Mouse (Mus musculus) embryonic stem cell, embryonic (primary cell): ENCODE data around the gene Smim24.

ENCODE experiments used
- CTCF ChIA-PET, 4 experiments: fragments of 300-600 bp in 2 of 4; fragments of 350-600 bp in 2 of 4; sonication (Branson Sonifier 250); formaldehyde crosslinking; loops; one replicate each; lab custom pipeline; 2022; ENCODE audit warnings: inconsistent platforms in 2 of 4; lab: Charles Lee
- POLR2A ChIA-PET, 4 experiments: fragments of 300-600 bp in 2 of 4; fragments of 350-600 bp in 2 of 4; sonication (Branson Sonifier 250); formaldehyde crosslinking; loops; one replicate each; lab custom pipeline; 2022; ENCODE audit warnings: antibody characterized with exemption in 4 of 4, inconsistent platforms in 1 of 4; lab: Charles Lee

The Smim24 gene

DNA sequence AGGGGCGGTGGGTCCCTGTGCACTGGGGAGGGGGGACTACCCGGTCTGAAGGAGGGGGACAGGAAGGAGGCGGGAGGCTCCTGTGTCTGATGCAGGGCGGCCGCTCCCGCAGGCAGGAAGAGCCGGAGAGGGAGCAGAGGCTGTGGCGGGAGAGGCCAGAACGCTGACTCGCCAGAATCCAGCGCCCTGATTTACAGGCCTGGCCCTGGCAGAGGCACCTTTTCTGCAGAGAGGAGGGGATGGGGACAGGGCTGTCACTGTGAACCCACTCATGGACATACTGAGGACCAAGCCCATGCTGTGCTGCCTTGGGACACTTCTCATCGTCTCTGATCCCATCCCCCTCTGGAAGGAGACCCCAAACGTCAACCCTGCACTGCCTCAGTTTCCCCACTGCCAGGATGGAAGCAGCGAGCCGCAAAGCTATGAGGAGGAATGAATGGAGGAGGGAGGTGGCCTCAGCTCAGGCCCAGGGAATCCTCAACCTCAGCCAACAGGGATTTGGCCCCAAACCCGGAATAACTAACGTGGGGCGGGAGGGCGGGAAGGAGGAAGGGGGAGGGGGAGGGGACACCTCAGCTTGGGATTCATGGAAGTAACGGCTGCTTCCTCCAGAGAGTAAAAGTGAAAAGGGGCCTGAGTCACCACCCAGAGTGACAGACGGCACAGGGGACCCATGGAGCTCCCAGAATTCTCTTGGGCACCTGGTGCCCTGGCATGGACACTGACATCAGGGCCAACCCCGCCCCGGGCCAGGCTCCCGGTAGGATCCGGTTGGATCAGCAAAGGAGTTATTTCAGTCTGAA, 31.6 kb downstream of the Smim24 start:
- ChIA-PET CTCF (interaction anchor here in 3 of 4 experiments (0.8 to 3.6 kb wide), 8 partner anchors 10 to 136 kb away, joined by 3 to 17 read pairs (median 6); partner anchors contain the start of gene Cactin (in 1 of the 3)), POLR2A (interaction anchor here in 3 of 4 experiments (0.6 to 2.8 kb wide), 23 partner anchors 11 to 180 kb away, joined by 3 to 11 read pairs (median 3); partner anchors contain the start of genes 4930404N11Rik (in 1 of the 3), Dohh (in 1 of the 3), Gm48551 (in 1 of the 3) and Ncln (in 1 of the 3))

DNA sequence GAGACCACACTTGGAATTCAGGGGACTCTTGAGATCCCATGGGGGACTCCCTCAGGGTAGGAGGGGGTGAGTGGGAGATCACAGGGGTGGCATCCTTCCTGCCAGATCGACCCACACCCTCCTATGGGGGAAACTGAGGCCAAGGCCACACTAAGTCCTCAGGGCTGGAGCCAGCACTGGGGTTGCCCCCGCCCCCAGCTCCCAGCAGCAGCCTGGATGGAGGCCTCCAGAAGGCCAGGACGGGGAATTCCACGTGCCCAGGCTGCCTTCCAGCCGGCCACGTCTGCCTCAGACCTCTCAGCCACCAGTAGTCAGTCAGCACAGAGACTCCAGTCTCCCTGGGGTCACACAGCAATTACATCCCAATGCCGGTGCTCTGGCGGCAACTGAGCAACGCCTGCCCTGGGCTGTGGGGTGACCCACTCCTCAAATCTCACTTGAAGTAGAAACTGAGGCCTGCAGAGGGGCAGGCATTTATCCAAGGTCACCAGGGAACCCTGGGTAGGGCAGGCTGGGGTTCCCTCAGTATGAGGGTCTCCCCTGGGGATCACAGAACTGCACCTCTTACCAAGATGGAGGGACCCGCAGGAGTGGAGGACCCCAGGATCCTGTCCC, 32.5 kb downstream of the Smim24 start:
- POLR2A ChIA-PET: interaction anchor here in 2 of 4 experiments (0.9 to 5.2 kb wide), 9 partner anchors 7 to 128 kb away, joined by 3 to 43 read pairs (median 3); partner anchors contain the start of genes Dohh (in 1 of the 2), Gm48551 (in 1 of the 2) and Ncln (in 1 of the 2)

DNA sequence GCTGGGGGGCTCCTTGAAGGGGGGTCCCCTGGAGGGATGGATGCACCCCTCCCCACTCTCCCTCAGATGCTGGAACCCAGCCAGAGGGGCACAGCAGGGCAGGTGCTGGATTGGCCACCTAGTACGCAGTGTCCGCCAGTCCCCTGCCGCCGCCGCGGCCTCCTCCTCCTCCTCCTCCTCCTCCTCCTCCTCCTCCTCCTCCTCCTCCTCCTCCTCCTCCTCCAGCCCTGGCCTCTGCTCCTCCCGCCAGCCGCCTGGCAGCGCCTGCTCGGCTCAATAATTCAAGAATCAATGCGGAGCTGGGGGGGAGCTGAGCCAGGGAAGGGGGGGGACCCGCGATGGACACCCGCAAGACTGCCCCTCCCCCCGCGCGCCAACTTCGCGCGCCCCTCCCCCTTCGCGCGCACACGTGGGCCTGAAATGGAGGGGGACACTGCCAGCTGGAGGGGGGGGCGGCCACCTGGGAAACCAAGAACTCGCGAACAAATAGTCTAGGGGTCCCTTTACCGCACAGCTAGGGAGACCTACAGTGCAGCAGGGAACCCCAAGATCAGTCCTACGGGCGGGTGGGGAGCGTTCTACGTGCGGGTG, 33.3 kb downstream of the Smim24 start:
- ChIA-PET CTCF (interaction anchor here (0.5 to 1.5 kb wide), 5 partner anchors 13 to 347 kb away, joined by 3 to 4 read pairs (median 3); no protein-coding TSS in a partner anchor), POLR2A (interaction anchor here in 3 of 4 experiments (0.6 to 5.2 kb wide), 10 partner anchors 8 to 349 kb away, joined by 3 to 43 read pairs (median 5); partner anchors contain the start of genes Gm48551 (in 1 of the 3) and Smim24 (in 1 of the 3))

More for the DNA sequence above, 32.5 kb downstream of the Smim24 start:
- CTCF ChIA-PET: interaction anchor here in 3 of 4 experiments (0.6 to 3.6 kb wide), 6 partner anchors 9 to 174 kb away, joined by 3 to 17 read pairs (median 6); no protein-coding TSS in a partner anchor

DNA sequence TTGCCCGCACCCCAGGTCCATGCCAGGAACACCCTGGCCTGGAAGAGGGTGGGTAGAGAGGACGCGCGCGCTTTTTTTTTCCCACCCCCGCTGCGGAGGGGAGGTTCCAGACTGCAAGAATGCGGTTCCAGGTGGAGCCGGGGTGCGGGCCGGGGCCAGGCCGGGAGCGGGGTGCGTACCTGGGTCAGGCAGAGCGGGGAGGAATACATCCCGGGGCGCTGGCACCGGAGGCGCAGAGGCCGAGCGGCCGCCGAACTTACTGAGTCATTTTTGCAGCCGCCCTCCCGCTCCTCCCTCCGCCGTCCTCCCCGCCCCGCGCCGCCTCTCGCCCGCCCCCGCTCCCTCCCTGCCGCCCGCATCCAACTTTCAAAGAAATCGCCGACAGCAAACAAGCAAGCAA, 34.0 kb downstream of the Smim24 start:
- ChIA-PET POLR2A (interaction anchor here in 3 of 4 experiments (0.7 to 5.2 kb wide), 8 partner anchors 8 to 144 kb away, joined by 3 to 43 read pairs (median 5); no protein-coding TSS in a partner anchor), CTCF (interaction anchor here (0.6 to 1.5 kb wide), 6 partner anchors 21 to 236 kb away, joined by 3 to 7 read pairs (median 4); no protein-coding TSS in a partner anchor)

DNA sequence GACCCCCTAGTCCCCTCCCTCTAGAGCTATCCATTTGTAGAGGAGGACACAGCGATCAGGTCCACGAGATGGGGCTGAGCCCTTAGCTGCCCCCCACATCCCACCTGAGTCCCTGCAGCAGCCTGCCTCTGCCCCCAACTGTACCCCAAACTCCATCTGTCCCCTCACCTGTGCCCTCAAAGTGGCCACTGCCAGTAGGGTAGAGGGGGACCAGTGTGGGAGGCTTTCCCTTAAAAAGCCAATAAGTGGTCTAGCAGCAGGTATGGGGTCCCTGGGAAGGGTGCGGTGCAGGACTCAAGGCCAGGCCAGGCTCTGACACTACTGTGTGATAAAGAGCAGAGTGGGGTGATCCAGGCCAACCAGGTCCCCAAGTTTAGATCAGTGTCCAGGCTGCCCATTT, 34.5 kb downstream of the Smim24 start:
- POLR2A ChIA-PET: interaction anchor here in 3 of 4 experiments (0.7 to 5.2 kb wide), 7 partner anchors 8 to 144 kb away, joined by 3 to 43 read pairs (median 5); no protein-coding TSS in a partner anchor
- CTCF ChIA-PET: interaction anchor here in 3 of 4 experiments (0.7 to 1.5 kb wide), 5 partner anchors 21 to 236 kb away, joined by 3 to 7 read pairs (median 4); no protein-coding TSS in a partner anchor

DNA sequence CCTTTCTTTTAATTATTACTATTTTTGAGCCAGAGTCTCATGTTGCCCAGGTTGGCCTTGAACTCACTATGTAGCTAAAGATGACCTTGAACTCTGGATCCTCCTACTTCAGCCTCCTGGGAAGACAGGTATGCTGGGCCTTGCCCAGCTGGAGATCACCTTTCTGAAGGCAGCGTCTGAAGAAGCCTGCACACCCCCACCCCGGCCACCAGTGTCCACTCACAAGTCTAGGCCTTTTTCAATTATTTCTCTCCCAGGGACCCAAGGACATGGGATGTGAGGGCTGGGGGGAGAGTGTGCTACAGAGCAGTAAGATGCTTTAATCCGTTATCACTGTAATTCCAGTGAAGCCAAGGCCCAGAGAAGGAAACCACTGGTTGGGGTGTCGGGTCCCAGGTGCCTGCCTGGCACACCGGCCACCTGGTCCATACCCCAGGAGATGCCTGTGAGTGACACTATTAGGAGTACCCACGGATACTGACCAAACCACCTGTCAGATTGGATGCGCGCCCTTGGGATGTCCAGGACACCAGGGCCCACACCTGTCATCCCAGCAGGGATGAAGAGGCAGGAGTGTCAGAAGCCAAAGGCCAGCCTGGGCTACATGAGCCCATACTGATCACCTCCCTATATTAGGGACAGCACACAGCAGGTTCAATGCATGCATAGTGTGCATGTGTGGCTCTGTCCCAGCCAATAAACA, 35.1 kb downstream of the Smim24 start:
- ChIA-PET CTCF (interaction anchor here in 2 of 4 experiments (0.7 to 1.5 kb wide), 4 partner anchors 22 to 122 kb away, joined by 3 to 7 read pairs (median 3); no protein-coding TSS in a partner anchor), POLR2A (interaction anchor here in 3 of 4 experiments (0.5 to 6.8 kb wide), 6 partner anchors 9 to 30 kb away, joined by 4 to 75 read pairs (median 7); no protein-coding TSS in a partner anchor)

DNA sequence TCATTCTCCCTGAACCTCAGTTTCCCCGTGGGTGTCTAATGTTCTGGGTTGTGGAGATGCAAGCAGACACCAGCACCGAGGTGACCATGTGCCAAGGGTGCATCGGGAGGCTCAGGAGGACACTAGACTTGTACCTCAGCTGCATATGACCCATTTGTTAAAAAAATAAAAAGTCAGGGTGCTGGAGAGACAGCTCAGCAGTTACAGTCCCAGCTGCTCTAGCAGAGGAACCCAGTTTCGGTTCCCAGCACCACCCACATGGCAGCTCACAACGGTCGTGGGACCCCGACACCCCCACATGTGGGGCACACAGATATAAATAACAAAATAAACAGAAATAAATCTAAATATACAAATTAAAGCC, 35.6 kb downstream of the Smim24 start:
- CTCF ChIA-PET: interaction anchor here in 1 of 4 experiments (0.9 kb wide), 1 partner anchor 10 kb away, joined by 3 read pairs; no protein-coding TSS in a partner anchor
- POLR2A ChIA-PET: interaction anchor here in 3 of 4 experiments (1.0 to 6.8 kb wide), 5 partner anchors 10 to 108 kb away, joined by 3 to 75 read pairs (median 18); partner anchors contain the start of genes Cactin (in 1 of the 3) and Fzr1 (in 1 of the 3)

DNA sequence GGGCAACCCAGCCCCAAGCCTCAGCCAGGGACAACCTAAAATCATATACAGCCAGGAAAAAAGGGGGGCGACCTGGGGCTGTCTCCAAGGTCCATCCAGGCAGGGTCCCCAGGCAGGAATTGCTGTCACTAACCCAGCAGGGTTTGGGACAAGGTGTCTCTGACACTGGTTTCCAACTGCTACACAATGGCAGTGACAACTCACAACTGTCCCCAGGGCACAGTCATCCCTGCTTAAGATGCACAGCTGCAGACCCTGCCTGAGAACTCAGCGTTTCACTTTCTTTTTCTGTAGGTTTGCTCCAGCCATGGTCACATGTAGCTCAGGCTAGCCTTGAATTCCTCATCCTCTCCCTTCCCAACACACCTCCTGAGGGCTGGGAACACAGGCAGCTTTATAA, 36.2 kb downstream of the Smim24 start:
- CTCF ChIA-PET: interaction anchor here (0.6 to 2.1 kb wide), 28 partner anchors 10 to 198 kb away, joined by 3 to 19 read pairs (median 4); partner anchors contain the start of genes Pip5k1c (in 2 of the 4), Atcay (in 1 of the 4), Celf5 (in 1 of the 4) and Dohh (in 1 of the 4)
- POLR2A ChIA-PET: interaction anchor here in 3 of 4 experiments (0.6 to 6.8 kb wide), 56 partner anchors 10 to 589 kb away, joined by 3 to 75 read pairs (median 4); partner anchors contain the start of genes Cactin (in 3 of the 3), Fzr1 (in 3 of the 3), Dohh (in 2 of the 3) and Gadd45b (in 2 of the 3)

DNA sequence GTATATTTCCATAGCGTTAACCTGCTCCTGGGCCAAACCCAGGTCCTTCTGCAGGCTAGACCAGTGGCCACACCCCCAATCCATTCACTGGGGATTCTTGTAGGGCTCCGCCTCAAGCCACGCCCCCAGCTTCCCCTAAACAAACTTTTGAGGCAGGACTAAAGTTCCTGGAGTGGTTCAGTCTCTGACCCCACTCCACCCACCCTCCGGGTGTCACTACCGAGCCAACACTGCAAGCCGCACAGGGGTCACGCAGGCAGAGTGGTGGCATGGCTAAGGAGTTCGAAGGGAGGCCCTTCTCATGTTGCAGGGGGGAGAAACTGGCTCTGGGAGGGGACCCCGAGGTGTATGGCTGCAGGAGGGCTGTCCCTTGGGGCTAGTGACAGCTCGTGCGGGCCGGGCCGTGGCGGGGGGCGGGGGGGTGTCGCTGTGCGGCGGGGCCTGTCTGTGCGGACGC, 36.8 kb downstream of the Smim24 start:
- POLR2A ChIA-PET: interaction anchor here in 3 of 4 experiments (0.6 to 6.8 kb wide), 59 partner anchors 10 to 588 kb away, joined by 3 to 75 read pairs (median 4); partner anchors contain the start of genes Cactin (in 3 of the 3), Fzr1 (in 3 of the 3), Dohh (in 2 of the 3) and Gadd45b (in 2 of the 3)
- CTCF ChIA-PET: interaction anchor here (0.5 to 2.1 kb wide), 31 partner anchors 11 to 199 kb away, joined by 3 to 19 read pairs (median 4); partner anchors contain the start of genes Pip5k1c (in 2 of the 4), Atcay (in 1 of the 4), Celf5 (in 1 of the 4) and Dohh (in 1 of the 4)

DNA sequence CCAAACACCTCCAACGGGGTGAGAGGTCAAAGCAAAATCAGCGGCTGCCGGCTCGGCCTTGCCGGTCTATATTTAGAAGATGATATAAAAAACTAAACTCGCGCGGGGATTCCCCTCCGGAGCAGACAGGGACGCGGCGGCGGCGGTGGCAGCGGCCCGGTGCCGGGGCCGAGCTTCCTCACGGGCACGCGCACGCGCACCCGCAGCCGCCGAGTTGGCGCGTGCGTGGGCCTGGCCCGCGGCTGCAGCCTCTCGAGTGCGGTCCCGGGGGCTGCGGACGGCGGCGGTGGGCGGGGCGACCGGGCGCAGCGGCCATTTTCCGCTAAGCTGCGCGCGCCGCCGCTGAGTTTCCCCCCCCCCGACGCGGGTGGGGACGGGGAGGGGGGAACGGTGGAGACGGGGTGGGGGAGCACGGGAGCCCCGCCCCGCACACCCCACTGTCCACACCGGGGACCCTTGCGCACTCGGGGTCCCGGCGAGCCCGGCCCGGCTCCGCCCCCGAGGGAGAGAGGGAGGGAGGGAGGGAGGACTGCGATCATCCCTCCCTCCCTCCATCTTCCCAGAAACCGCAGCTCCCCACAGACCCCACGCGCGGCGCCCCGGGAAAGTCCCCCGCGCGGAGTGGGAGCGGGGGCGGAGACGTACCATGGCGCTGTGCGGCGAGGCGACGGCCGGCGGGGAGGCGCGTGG, 37.4 kb downstream of the Smim24 start:
- POLR2A ChIA-PET: interaction anchor here in 3 of 4 experiments (0.6 to 6.8 kb wide), 38 partner anchors 9 to 501 kb away, joined by 3 to 75 read pairs (median 5); partner anchors contain the start of genes Fzr1 (in 3 of the 3), Cactin (in 2 of the 3), Dohh (in 2 of the 3) and Gadd45b (in 2 of the 3)
- CTCF ChIA-PET: interaction anchor here in 2 of 4 experiments (0.5 to 3.4 kb wide), 18 partner anchors 11 to 189 kb away, joined by 3 to 19 read pairs (median 6); partner anchors contain the start of genes Pip5k1c (in 2 of the 2), Celf5 (in 1 of the 2) and Fzr1 (in 1 of the 2)

DNA sequence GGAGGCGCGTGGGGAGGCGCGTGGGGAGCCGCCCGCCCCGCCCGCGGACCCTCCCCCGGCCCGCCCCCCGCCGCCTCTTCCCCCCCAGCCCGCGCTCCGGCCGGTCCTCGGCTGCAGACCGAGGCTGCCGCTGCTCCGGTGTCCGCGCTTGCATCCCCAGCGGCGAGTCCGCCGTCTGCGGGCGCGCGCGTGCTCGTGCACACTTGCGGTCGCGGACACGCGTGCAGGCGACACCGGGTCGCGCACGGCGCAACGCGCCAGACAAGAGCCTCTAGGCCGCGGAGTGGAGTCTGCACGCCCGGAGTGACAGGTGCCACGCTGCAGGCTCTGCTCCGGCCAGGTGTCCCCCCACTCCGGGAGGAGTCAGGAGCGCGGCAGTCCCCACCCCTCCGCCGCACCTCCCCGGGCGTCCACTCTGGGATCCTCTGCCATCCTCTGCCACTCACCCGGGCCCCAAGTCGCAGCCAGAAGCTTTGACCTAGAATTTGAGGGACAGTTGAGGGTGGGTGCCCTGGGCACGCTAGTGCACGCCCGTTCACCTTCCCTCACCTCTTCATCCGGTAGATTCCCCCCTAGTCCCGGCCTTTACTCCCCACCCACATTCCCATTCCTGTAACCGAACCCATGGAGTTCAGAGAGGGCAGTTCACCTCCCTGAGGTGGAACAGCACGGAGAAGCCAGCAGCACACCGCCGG, 38.1 kb downstream of the Smim24 start:
- CTCF ChIA-PET: interaction anchor here in 2 of 4 experiments (0.9 to 3.5 kb wide), 8 partner anchors 9 to 190 kb away, joined by 3 to 19 read pairs (median 6); partner anchors contain the start of gene Pip5k1c (in 1 of the 2)
- POLR2A ChIA-PET: interaction anchor here in 3 of 4 experiments (0.8 to 6.8 kb wide), 21 partner anchors 13 to 195 kb away, joined by 3 to 75 read pairs (median 6); partner anchors contain the start of genes Fzr1 (in 2 of the 3), Cactin (in 1 of the 3), Dohh (in 1 of the 3) and Gm48551 (in 1 of the 3)

DNA sequence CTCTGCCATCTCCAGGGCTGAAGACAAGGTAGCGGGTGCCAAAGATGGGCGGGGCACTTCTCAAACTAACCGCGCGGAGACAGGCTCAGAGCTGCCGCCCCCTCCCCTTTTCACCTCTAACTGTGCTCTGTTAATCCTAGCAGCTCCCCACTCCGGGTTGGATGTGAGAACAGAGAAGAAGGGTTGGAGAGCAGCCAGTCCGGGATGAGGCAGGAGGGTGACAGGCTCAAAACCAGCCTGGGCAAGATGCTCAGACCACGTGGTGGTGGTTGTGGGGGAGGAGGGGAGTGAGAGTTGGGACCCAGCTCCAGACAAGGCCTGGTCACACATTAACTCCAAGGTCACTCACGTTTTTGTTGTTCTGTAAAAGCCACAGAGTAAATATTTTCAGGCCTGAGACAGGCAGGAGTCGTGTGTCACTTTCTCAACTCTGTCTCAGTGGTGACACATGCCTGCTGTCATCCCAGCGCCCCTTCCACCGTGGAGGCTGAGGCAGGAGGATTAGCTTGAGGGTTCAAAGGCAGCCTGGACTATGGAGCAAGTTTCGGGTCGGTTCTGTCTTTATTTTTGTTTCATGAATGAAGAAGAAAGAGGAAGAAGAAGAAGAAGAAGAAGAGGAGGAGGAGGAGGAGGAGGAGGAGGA, 38.8 kb downstream of the Smim24 start:
- ChIA-PET POLR2A (interaction anchor here in 3 of 4 experiments (0.7 to 6.8 kb wide), 20 partner anchors 9 to 1254 kb away, joined by 3 to 75 read pairs (median 4); partner anchors contain the start of genes Dohh (in 1 of the 3), Gm48551 (in 1 of the 3), Ncln (in 1 of the 3) and Pip5k1c (in 1 of the 3)), CTCF (interaction anchor here in 3 of 4 experiments (0.6 to 3.5 kb wide), 9 partner anchors 9 to 1613 kb away, joined by 3 to 19 read pairs (median 4); partner anchors contain the start of genes Celf5 (in 1 of the 3), Pip5k1c (in 1 of the 3) and Smim24 (in 1 of the 3))

DNA sequence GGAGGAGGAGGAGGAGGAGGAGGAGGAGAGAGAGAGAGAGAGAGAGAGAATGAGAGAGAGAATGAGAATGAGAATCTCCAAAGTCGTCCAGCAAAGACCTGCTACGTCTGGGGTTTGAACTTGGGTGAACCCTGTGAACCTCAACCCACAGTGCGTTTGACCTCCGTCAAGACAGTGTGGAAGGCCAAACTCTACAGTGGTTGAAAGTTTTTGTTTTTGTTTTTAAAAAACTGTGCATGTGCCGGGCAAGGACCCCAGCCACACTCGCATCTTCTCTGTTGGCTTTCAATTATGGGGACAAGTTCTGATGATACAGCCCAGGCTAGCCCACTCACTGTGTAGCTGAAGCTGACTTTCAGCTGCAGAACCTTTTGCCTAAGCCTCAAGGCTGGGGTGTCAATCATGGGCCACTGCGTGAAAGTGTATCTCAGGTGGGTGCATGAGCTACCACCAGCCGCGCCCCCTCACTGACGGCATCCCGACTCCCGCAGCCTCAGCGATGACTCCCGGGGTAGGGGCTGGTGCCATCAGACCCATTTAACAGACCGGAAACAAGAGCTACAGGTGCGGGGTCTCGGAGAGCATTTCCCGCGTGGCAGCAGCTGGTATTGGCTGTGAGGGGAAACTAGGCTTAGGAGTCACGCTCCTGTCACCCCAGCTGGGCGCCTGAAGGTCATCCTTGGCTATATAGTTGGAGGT, 39.5 kb downstream of the Smim24 start:
- ChIA-PET POLR2A (interaction anchor here in 3 of 4 experiments (0.7 to 6.8 kb wide), 26 partner anchors 9 to 1255 kb away, joined by 3 to 75 read pairs (median 5); partner anchors contain the start of genes Fzr1 (in 2 of the 3), Dohh (in 1 of the 3), Eef2 (in 1 of the 3) and Gm48551 (in 1 of the 3)), CTCF (interaction anchor here in 3 of 4 experiments (0.7 to 3.5 kb wide), 19 partner anchors 9 to 1613 kb away, joined by 3 to 19 read pairs (median 4); partner anchors contain the start of genes Celf5 (in 1 of the 3), Hmg20b (in 1 of the 3) and Pip5k1c (in 1 of the 3))
